10 mouse cellular contexts compared by ENCODE assay signal in genomic region chr4:119241664-119242063, GRCm38 (mm10). TPM values are rescaled to one million over a fixed set of nuclear protein-coding genes. Genes with fewer than 3 reads are reported as not detected.
DNase-seq lines count a peak whose midpoint lies in the region; TF ChIP-seq lines count a peak whose summit lies in the region.
"Had no signal": no experiment of that assay in that cellular context is flagged by ENCODE, and none has a peak within 500 bp of the region (broad histone marks: within the 10 kb centered on the region; RNA-seq: fewer than 3 reads in every experiment).

No protein-coding gene starts in this region.

- peak; percentile 42; the same call in 1 of the 2 replicates for TF ChIP-seq CTCF in lung, adult 2 months (IDR thresholded peaks at IDR 0.05; ENCODE audit: insufficient read depth, low read length)

- H3K4me3 ChIP-seq in lung, adult 2 months (replicated peaks; ENCODE audit: extremely low read depth, low read depth, low read length): no peak overlapping the region
- H3K4me3 ChIP-seq: myocyte had no signal

- peak; percentile 49 for DNase-seq in adrenal gland, postnatal 14 days
- DNase-seq in adrenal gland, postnatal 36 days: no peak
- DNase-seq in lung, adult 2 months: no peak
- DNase-seq in lung, adult 18-20 months: no peak
- peak; percentile 31 to 54 for DNase-seq in layer of hippocampus, postnatal 14 days (ENCODE audit: low spot score in 2 of 2)
- DNase-seq in spleen, postnatal 10 days (ENCODE audit: low spot score in 2 of 2): peak; percentile 18 to 60
- no peak for DNase-seq in urinary bladder, adult 18-20 months (ENCODE audit: low spot score in 2 of 2)
- DNase-seq in gastrocnemius, postnatal 14 days: no peak

- no peak for TF ChIP-seq POLR2A in lung, adult 2 months (IDR thresholded peaks at IDR 0.05; ENCODE audit: borderline replicate concordance, extremely low read depth, low read depth, low read length)

- 87% methylated on average over 14 of the region's 14 CpGs for WGBS in lung, adult 2 months

- peaks cover 2% of the 10 kb centered on the region for H3K4me1 ChIP-seq in lung, adult 2 months (ENCODE audit: control insufficient read depth, insufficient read depth, low read length)

- intact Hi-C loops in gastrocnemius, postnatal 14 days (cut with DNase I; ENCODE audit: low total_unique reads): loop anchor here (5.0 to 10.0 kb wide), 5 partner anchors 56 to 1133 kb away; partner anchors contain the start of genes Foxj3 and Frg2f1

RNA-seq across cellular contexts. Expression of gene P3h1, which starts 8.9 kb away (rescaled TPM):
- 27.5 and 27.9 TPM in 2 replicates for total RNA-seq in adrenal gland, postnatal 14 days (2021)
- total RNA-seq in adrenal gland, postnatal 36 days (2021): 10 to 100 TPM; 27.4 to 30.5 TPM
- polyA plus RNA-seq in lung, adult 2 months (2012; rRNA removed): 22.4 and 24.0 TPM in 2 replicates
- 1 to 10 TPM; 9.4 to 9.5 TPM for total RNA-seq in layer of hippocampus, postnatal 14 days (2021)
- total RNA-seq in gastrocnemius, postnatal 14 days (2021): 10 to 100 TPM; 17.4 to 18.2 TPM

RNA-seq across cellular contexts. Expression of gene AU022252, which starts 9.2 kb away (rescaled TPM):
- 24.6 and 30.8 TPM in 2 replicates for total RNA-seq in adrenal gland, postnatal 14 days (2021)
- total RNA-seq in adrenal gland, postnatal 36 days (2021): 10 to 100 TPM; 25.8 to 26.6 TPM
- 3.4 and 6.5 TPM in 2 replicates for polyA plus RNA-seq in lung, adult 2 months (2012; rRNA removed)
- 10 to 100 TPM; 32.4 to 33.2 TPM for total RNA-seq in layer of hippocampus, postnatal 14 days (2021)
- 10 to 100 TPM; 17.8 to 20.7 TPM for total RNA-seq in gastrocnemius, postnatal 14 days (2021)

RNA-seq across cellular contexts. Expression of gene Cldn19, which starts 13.6 kb away (rescaled TPM):
- 0.19 and 0.41 TPM in 2 replicates for total RNA-seq in adrenal gland, postnatal 14 days (2021)
- under 1 TPM in 1 of 2 experiments, not detected in 1; 0.13 TPM for total RNA-seq in adrenal gland, postnatal 36 days (2021)
- polyA plus RNA-seq in lung, adult 2 months (2012; rRNA removed): 1.2 TPM in 2 replicates
- 1 to 10 TPM in 1 of 2 experiments, under 1 TPM in 1; 0.79 to 1.9 TPM for total RNA-seq in layer of hippocampus, postnatal 14 days (2021)
- 10 to 100 TPM in 1 of 2 experiments, 1 to 10 TPM in 1; 6.2 to 16.8 TPM for total RNA-seq in gastrocnemius, postnatal 14 days (2021)
- polyA plus RNA-seq: C2C12 had no signal

RNA-seq across cellular contexts. Expression of gene Tmem269, which starts 23.6 kb away (rescaled TPM):
- total RNA-seq in adrenal gland, postnatal 14 days (2021): 0.30 TPM in 1 of 2 replicates, not detected in the other
- not detected for total RNA-seq in adrenal gland, postnatal 36 days (2021)
- 0.25 and 0.28 TPM in 2 replicates for polyA plus RNA-seq in lung, adult 2 months (2012; rRNA removed)
- under 1 TPM; 0.30 to 0.45 TPM for total RNA-seq in layer of hippocampus, postnatal 14 days (2021)
- not detected for total RNA-seq in gastrocnemius, postnatal 14 days (2021)
- polyA plus RNA-seq: C2C12 had no signal

RNA-seq across cellular contexts. Expression of gene Svbp, which starts 46.6 kb away (rescaled TPM):
- total RNA-seq in adrenal gland, postnatal 14 days (2021): 19.0 and 22.5 TPM in 2 replicates
- 10 to 100 TPM; 17.1 to 19.2 TPM for total RNA-seq in adrenal gland, postnatal 36 days (2021)
- 18.1 and 24.0 TPM in 2 replicates for polyA plus RNA-seq in lung, adult 2 months (2012; rRNA removed)
- 10 to 100 TPM; 21.1 to 25.3 TPM for total RNA-seq in layer of hippocampus, postnatal 14 days (2021)
- total RNA-seq in gastrocnemius, postnatal 14 days (2021): 10 to 100 TPM; 24.7 to 26.0 TPM

Comparison
In these comparisons a context has a peak if more than half of its experiments do, and no peak if none do; other contexts are left out.
1. DNase-seq: peak in adrenal gland, postnatal 14 days (single experiment), layer of hippocampus, postnatal 14 days (2 of 2) and spleen, postnatal 10 days (2 of 2); none in adrenal gland, postnatal 36 days (0 of 2), lung, adult 2 months (single experiment), lung, adult 18-20 months (0 of 2), urinary bladder, adult 18-20 months (0 of 2) and gastrocnemius, postnatal 14 days (single experiment).